Mouse (Mus musculus) heart, embryonic 13.5 days (tissue): ENCODE results near the gene Cyp19a1. TPM values are rescaled to one million over a fixed set of nuclear protein-coding genes. Genes with fewer than 3 reads are reported as not detected.

ENCODE experiments used
- ATAC-seq: fragments of 200-750 bp; cut with Nextera tagmentation; 2 replicates; pipeline ENCODE4 v1.8.0; 2017; ENCODE audit warnings: moderate TSS enrichment; ENCODE audit not compliant: insufficient number of reproducible peaks, low FRiP score, low TSS enrichment; ENCODE audit errors: extremely low read depth
- H3K27ac ChIP-seq: fragments of 300-500 bp; sonication (generic); replicated peaks from 2 replicates; pipeline ENCODE4 v1.5.1; 2015; ENCODE audit warnings: moderate library complexity, mild to moderate bottlenecking, inconsistent platforms
- H3K27me3 ChIP-seq: fragments of 300-500 bp; sonication (generic); replicated peaks from 2 replicates; pipeline ENCODE4 v1.6.1; 2015; ENCODE audit warnings: mild to moderate bottlenecking, inconsistent platforms
- H3K36me3 ChIP-seq: fragments of 300-500 bp; sonication (generic); 2 replicates; pipeline ENCODE4 v1.6.1; 2015; ENCODE audit warnings: mild to moderate bottlenecking, inconsistent platforms
- H3K4me1 ChIP-seq: fragments of 300-500 bp; sonication (generic); 2 replicates; pipeline ENCODE4 v1.6.1; 2015; ENCODE audit warnings: inconsistent platforms
- H3K4me2 ChIP-seq: fragments of 300-500 bp; sonication (generic); 2 replicates; pipeline ENCODE4 v1.6.1; 2015; ENCODE audit warnings: inconsistent platforms, mild to moderate bottlenecking, moderate library complexity
- H3K4me3 ChIP-seq: fragments of 300-500 bp; sonication (generic); 2 replicates; pipeline ENCODE4 v1.5.1; 2015; ENCODE audit warnings: moderate library complexity, mild to moderate bottlenecking, inconsistent platforms
- H3K9ac ChIP-seq: fragments of 300-500 bp; sonication (generic); 2 replicates; pipeline ENCODE4 v1.6.1; 2015; ENCODE audit warnings: inconsistent platforms, mild to moderate bottlenecking, moderate library complexity
- H3K9me3 ChIP-seq: fragments of 300-500 bp; sonication (generic); 2 replicates; pipeline ENCODE4 v1.6.1; 2016; ENCODE audit warnings: inconsistent platforms
- WGBS: fragments of 180-500 bp; shearing (Covaris S2); methylation state at CpG from one replicate; pipeline ENCODE4 v1.1.7; 2015; ENCODE audit warnings: mixed read lengths; 5-methylcytosine and 5-hydroxymethylcytosine counted together
- polyA plus RNA-seq: library from polyadenylated mRNA; unstranded; fragments of >200 nt; fragmentation: Nextera tagmentation; extraction: Ambion mirVana; gene quantifications from 2 replicates; pipeline ENCODE4 v1.2.1, GENCODE M21; 2015

Cyp19a1 gene
- polyA plus RNA-seq, 1 experiment from 2014 or later = not detected

DNA sequence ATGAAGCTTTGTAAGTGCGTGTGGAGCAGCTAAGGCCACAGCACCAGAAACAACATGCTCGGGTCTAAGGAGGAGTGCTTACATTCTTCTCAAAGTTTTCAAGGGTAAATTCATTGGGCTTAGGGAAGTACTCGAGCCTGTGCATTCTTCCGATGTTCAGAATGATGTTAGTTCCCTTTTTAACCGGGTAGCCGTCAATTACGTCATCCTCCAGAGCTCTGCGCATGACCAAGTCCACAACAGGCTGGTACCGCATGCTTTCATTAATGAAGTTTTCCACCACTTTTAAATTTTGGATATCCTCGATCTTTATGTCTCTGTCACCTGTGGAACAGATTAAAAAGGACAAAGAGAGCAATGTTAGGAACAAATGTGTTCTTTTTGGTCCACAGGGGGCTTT, 99.5 kb downstream of the Cyp19a1 start:
- Histone ChIP-seq H3K36me3 (no peaks in the 10 kb centered on the region), H3K9me3 (no peaks in the 10 kb centered on the region), H3K4me2 (no peak overlapping the region), H3K4me3 (no peak overlapping the region), H3K9ac (no peak overlapping the region), H3K27me3 (no peaks in the 10 kb centered on the region), H3K27ac (no peak overlapping the region), H3K4me1 (no peaks in the 10 kb centered on the region)
- no peak for ATAC-seq
- 75% methylated on average over 10 of the region's 10 CpGs for WGBS

DNA sequence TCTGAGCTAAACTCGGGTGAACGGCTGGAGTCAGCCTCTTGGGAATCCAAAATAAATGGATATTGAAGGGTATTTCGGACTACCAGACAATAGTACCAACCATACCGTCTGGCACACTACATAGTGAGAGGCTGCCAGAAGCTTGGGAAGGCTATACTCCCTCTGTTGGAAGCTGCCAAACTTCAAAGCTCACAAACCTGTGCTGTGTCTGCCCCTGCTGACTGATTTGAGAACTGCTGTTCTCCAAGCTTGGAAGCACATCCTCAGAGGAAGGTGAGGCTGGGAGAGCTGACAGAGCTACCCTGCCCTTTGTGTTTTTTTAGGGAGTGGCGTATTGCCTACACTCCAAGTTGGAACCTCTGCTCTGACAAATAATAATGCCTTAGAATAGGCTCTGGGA, 104.8 kb downstream of the Cyp19a1 start:
- no peak overlapping the region for H3K4me3 ChIP-seq
- peaks cover 12% of the 10 kb centered on the region; the same call in 1 of the 2 replicates for H3K9me3 ChIP-seq
- H3K4me2 ChIP-seq = no peak overlapping the region
- H3K9ac ChIP-seq = no peak overlapping the region
- H3K4me1 ChIP-seq = no peaks in the 10 kb centered on the region
- H3K27ac ChIP-seq = no peak overlapping the region
- WGBS = 64% methylated on average over 5 of the region's 5 CpGs
- no peak for ATAC-seq
- H3K27me3 ChIP-seq = no peaks in the 10 kb centered on the region
- H3K36me3 ChIP-seq = no peaks in the 10 kb centered on the region

DNA sequence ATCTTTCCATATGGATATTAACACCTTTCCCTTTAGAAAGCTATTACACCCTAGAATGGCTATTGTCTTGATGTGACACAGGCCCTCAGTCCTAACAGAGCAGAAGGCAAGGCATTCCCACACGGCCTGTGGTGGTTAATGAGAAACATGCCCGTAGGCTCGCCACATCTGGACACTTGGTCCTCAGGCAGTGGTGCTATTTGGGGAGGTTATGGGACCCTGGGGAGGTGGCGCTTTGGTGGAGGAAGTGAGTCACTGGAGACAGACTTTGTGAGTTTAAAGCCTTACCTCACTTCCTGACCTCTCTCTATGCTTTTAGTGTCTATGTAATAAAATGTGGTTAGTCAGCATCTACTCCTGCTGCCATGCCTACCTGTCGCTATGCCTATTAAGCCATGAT, 114.2 kb downstream of the Cyp19a1 start:
- 71% methylated on average over 5 of the region's 5 CpGs for WGBS
- Histone ChIP-seq H3K4me2 (no peak overlapping the region), H3K9ac (no peak overlapping the region), H3K36me3 (no peaks in the 10 kb centered on the region), H3K27me3 (no peaks in the 10 kb centered on the region), H3K4me1 (no peaks in the 10 kb centered on the region), H3K9me3 (no peaks in the 10 kb centered on the region), H3K27ac (no peak overlapping the region), H3K4me3 (no peak overlapping the region)
- ATAC-seq = no peak

DNA sequence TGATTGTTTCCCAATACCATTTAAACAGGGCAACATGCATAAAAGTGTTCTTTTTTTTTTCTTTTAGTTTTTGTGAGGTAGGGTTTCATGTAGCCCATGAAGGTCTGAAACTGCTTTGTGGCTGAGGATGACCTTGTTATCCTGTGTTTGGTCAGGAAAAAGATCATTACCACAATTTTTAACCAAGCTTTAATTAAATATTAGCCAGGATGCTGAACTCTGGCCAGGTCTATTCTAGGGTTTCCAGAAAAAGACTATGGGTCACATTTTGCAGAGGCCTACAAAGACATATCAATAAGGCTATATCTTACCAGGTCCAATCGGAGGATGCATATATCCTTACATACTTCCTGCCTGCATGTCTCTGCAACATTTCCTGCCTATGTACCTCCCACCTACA, 128.7 kb downstream of the Cyp19a1 start:
- Histone ChIP-seq H3K4me1 (no peaks in the 10 kb centered on the region), H3K9ac (no peak overlapping the region), H3K4me3 (no peak overlapping the region), H3K4me2 (no peak overlapping the region), H3K36me3 (no peaks in the 10 kb centered on the region), H3K27ac (no peak overlapping the region), H3K9me3 (no peaks in the 10 kb centered on the region), H3K27me3 (no peaks in the 10 kb centered on the region)
- WGBS = 75% methylated on average over 1 of the region's 1 CpGs
- no peak for ATAC-seq

Other genes with a start within 250 kb of the Cyp19a1 start
- gene Tnfaip8l3, start 199.7 kb downstream of the Cyp19a1 start, polyA plus RNA-seq = 0.25 and 0.37 TPM in 2 replicates
- not detected in 2 replicates for gene Gldn, start 18.4 kb upstream of the Cyp19a1 start, polyA plus RNA-seq
- gene Dmxl2, start 233.5 kb upstream of the Cyp19a1 start, polyA plus RNA-seq = 5.1 and 5.6 TPM in 2 replicates